Mouse (Mus musculus) embryonic facial prominence, embryonic 14.5 days (tissue): ENCODE results near the gene Fgf10. TPM values are rescaled to one million over a fixed set of nuclear protein-coding genes. Genes with fewer than 3 reads are reported as not detected.

Experiments
- ATAC-seq: fragments of 200-750 bp; cut with Nextera tagmentation; 2 replicates; pipeline ENCODE4 v1.8.0; 2017; ENCODE audit warnings: low read depth, moderate number of reproducible peaks, moderate TSS enrichment
- DNase-seq: peaks from one replicate; pipeline ENCODE4 v3.0.0-alpha.2; 2015; ENCODE audit warnings: low spot score
- H3K27ac ChIP-seq: fragments of 300-500 bp; sonication (generic); replicated peaks from 2 replicates; pipeline ENCODE4 v1.5.1; 2014; ENCODE audit warnings: low read depth, mild to moderate bottlenecking, low read length, moderate library complexity
- H3K27me3 ChIP-seq: fragments of 300-500 bp; sonication (generic); replicated peaks from 2 replicates; pipeline ENCODE4 v1.6.1; 2014; ENCODE audit warnings: low read length; ENCODE audit not compliant: control insufficient read depth, insufficient read depth
- H3K36me3 ChIP-seq: fragments of 300-500 bp; sonication (generic); 2 replicates; pipeline ENCODE4 v1.6.1; 2014; ENCODE audit warnings: low read length, mixed read lengths; ENCODE audit not compliant: control insufficient read depth, insufficient read depth
- H3K4me1 ChIP-seq: fragments of 300-500 bp; sonication (generic); 2 replicates; pipeline ENCODE4 v1.6.1; 2014; ENCODE audit warnings: antibody characterized with exemption, low read length; ENCODE audit not compliant: control insufficient read depth, insufficient read depth
- H3K4me2 ChIP-seq: fragments of 300-500 bp; sonication (generic); 2 replicates; pipeline ENCODE4 v1.6.1; 2014; ENCODE audit warnings: low read depth, mild to moderate bottlenecking, low read length, moderate library complexity, mixed read lengths
- H3K4me3 ChIP-seq: fragments of 300-500 bp; sonication (generic); 2 replicates; pipeline ENCODE4 v1.5.1; 2014; ENCODE audit warnings: low read depth, mild to moderate bottlenecking, low read length
- H3K9ac ChIP-seq: fragments of 300-500 bp; sonication (generic); 2 replicates; pipeline ENCODE4 v1.6.1; 2014; ENCODE audit warnings: low read depth, mild to moderate bottlenecking, low read length, moderate library complexity, mixed read lengths
- H3K9me3 ChIP-seq: fragments of 300-500 bp; sonication (generic); 2 replicates; pipeline ENCODE4 v1.6.1; 2016; ENCODE audit warnings: low read length; ENCODE audit not compliant: control insufficient read depth
- WGBS: fragments of 180-500 bp; shearing (Covaris S2); extraction: QIAGEN DNeasy Blood & Tissue Kit; methylation state at CpG from one replicate; pipeline ENCODE4 v1.1.7; 2014; 5-methylcytosine and 5-hydroxymethylcytosine counted together
- polyA plus RNA-seq: library from polyadenylated mRNA; unstranded; fragments of >200 nt; fragmentation: Nextera tagmentation; extraction: Ambion mirVana; gene quantifications from 2 replicates; pipeline ENCODE4 v1.2.1, GENCODE M21; 2014

The Fgf10 gene
- polyA plus RNA-seq, 1 experiment from 2014 or later = 9.5 TPM

- Histone ChIP-seq H3K4me1 (no peaks in the 10 kb centered on the region), H3K27ac (no peak overlapping the region), H3K9ac (no peak overlapping the region), H3K4me3 (no peak overlapping the region), H3K36me3 (no peaks in the 10 kb centered on the region), H3K27me3 (no peaks in the 10 kb centered on the region), H3K9me3 (no peaks in the 10 kb centered on the region), H3K4me2 (no peak overlapping the region)
- WGBS = 87% methylated on average over 10 of the region's 10 CpGs
- ATAC-seq (no peak), DNase-seq (no peak)
These were observed 159.2 kb downstream of the Fgf10 start for GRCm38 (mm10) chr13:118828604-118829381.

- Histone ChIP-seq H3K27ac (no peak overlapping the region), H3K9me3 (no peaks in the 10 kb centered on the region), H3K27me3 (no peaks in the 10 kb centered on the region), H3K36me3 (no peaks in the 10 kb centered on the region), H3K4me2 (no peak overlapping the region), H3K9ac (no peak overlapping the region), H3K4me3 (no peak overlapping the region), H3K4me1 (no peaks in the 10 kb centered on the region)
- DNase-seq = no peak
- ATAC-seq = no peak
These were observed 164.4 kb downstream of the Fgf10 start for GRCm38 (mm10) chr13:118834021-118834420.

- 37% methylated on average over 3 of the region's 4 CpGs for WGBS
These were observed 165.5 kb downstream of the Fgf10 start for GRCm38 (mm10) chr13:118835078-118835477.

More at GRCm38 (mm10) chr13:118835078-118835477, 165.5 kb downstream of the Fgf10 start:
- no peak overlapping the region for H3K4me2 ChIP-seq
- DNase-seq (peak; percentile 75), ATAC-seq (peak; percentile 30; the same call in 1 of the 2 replicates)
- H3K27me3 ChIP-seq = no peaks in the 10 kb centered on the region
- no peaks in the 10 kb centered on the region for H3K36me3 ChIP-seq
- H3K9me3 ChIP-seq = no peaks in the 10 kb centered on the region
- H3K4me3 ChIP-seq = no peak overlapping the region
- no peaks in the 10 kb centered on the region for H3K4me1 ChIP-seq
- no peak overlapping the region for H3K9ac ChIP-seq
- no peak overlapping the region for H3K27ac ChIP-seq
